Mouse (Mus musculus) embryonic facial prominence, embryonic 14.5 days (tissue): ENCODE data around the gene Tceanc2. TPM values are rescaled to one million over a fixed set of nuclear protein-coding genes. Genes with fewer than 3 reads are reported as not detected.

Experiments used
- ATAC-seq: fragments of 200-750 bp; cut with Nextera tagmentation; 2 replicates; pipeline ENCODE4 v1.8.0; 2017; ENCODE audit warnings: low read depth, moderate number of reproducible peaks, moderate TSS enrichment
- DNase-seq: peaks from one replicate; pipeline ENCODE4 v3.0.0-alpha.2; 2015; ENCODE audit warnings: low spot score
- H3K27ac ChIP-seq: fragments of 300-500 bp; sonication (generic); replicated peaks from 2 replicates; pipeline ENCODE4 v1.5.1; 2014; ENCODE audit warnings: low read depth, mild to moderate bottlenecking, low read length, moderate library complexity
- H3K27me3 ChIP-seq: fragments of 300-500 bp; sonication (generic); replicated peaks from 2 replicates; pipeline ENCODE4 v1.6.1; 2014; ENCODE audit warnings: low read length; ENCODE audit not compliant: control insufficient read depth, insufficient read depth
- H3K36me3 ChIP-seq: fragments of 300-500 bp; sonication (generic); 2 replicates; pipeline ENCODE4 v1.6.1; 2014; ENCODE audit warnings: low read length, mixed read lengths; ENCODE audit not compliant: control insufficient read depth, insufficient read depth
- H3K4me1 ChIP-seq: fragments of 300-500 bp; sonication (generic); 2 replicates; pipeline ENCODE4 v1.6.1; 2014; ENCODE audit warnings: antibody characterized with exemption, low read length; ENCODE audit not compliant: control insufficient read depth, insufficient read depth
- H3K4me2 ChIP-seq: fragments of 300-500 bp; sonication (generic); 2 replicates; pipeline ENCODE4 v1.6.1; 2014; ENCODE audit warnings: low read depth, mild to moderate bottlenecking, low read length, moderate library complexity, mixed read lengths
- H3K4me3 ChIP-seq: fragments of 300-500 bp; sonication (generic); 2 replicates; pipeline ENCODE4 v1.5.1; 2014; ENCODE audit warnings: low read depth, mild to moderate bottlenecking, low read length
- H3K9ac ChIP-seq: fragments of 300-500 bp; sonication (generic); 2 replicates; pipeline ENCODE4 v1.6.1; 2014; ENCODE audit warnings: low read depth, mild to moderate bottlenecking, low read length, moderate library complexity, mixed read lengths
- H3K9me3 ChIP-seq: fragments of 300-500 bp; sonication (generic); 2 replicates; pipeline ENCODE4 v1.6.1; 2016; ENCODE audit warnings: low read length; ENCODE audit not compliant: control insufficient read depth
- WGBS: fragments of 180-500 bp; shearing (Covaris S2); extraction: QIAGEN DNeasy Blood & Tissue Kit; methylation state at CpG from one replicate; pipeline ENCODE4 v1.1.7; 2014; 5-methylcytosine and 5-hydroxymethylcytosine counted together
- polyA plus RNA-seq: library from polyadenylated mRNA; unstranded; fragments of >200 nt; fragmentation: Nextera tagmentation; extraction: Ambion mirVana; gene quantifications from 2 replicates; pipeline ENCODE4 v1.2.1, GENCODE M21; 2014

The Tceanc2 gene
- polyA plus RNA-seq = 36.8 and 41.4 TPM in 2 replicates

- peak; percentile 2; the same call in 1 of the 2 replicates for ATAC-seq
- Histone ChIP-seq H3K4me2 (peak within 1 kb of the TSS; percentile 57), H3K36me3 (peaks cover 20% of the 10 kb centered on the region; the same call in 1 of the 2 replicates), H3K4me3 (peak within 1 kb of the TSS; percentile 97), H3K9me3 (no peaks in the 10 kb centered on the region), H3K4me1 (peaks cover 37% of the 10 kb centered on the region), H3K27ac (peak within 1 kb of the TSS; percentile 91), H3K9ac (peak within 1 kb of the TSS; percentile 93), H3K27me3 (no peaks in the 10 kb centered on the region)
- WGBS = under 1% methylated on average over 44 of the region's 47 CpGs
- peak; percentile 74 for DNase-seq
These were observed at the start of gene Tceanc2 for GRCm38 (mm10) chr4:107178830-107179490. Gene Tceanc2 (minus strand): TSS chr4:107179116.

GRCm38 (mm10) chr4:107226313-107226712, 47.4 kb upstream of the Tceanc2 start:
- no peak overlapping the region for H3K4me3 ChIP-seq
- no peak for ATAC-seq
- H3K36me3 ChIP-seq = peaks cover 12% of the 10 kb centered on the region; the same call in 1 of the 2 replicates
- H3K9ac ChIP-seq = no peak overlapping the region
- 58% methylated on average over 2 of the region's 2 CpGs for WGBS
- no peak overlapping the region for H3K4me2 ChIP-seq
- no peak for DNase-seq
- no peaks in the 10 kb centered on the region for H3K4me1 ChIP-seq
- H3K9me3 ChIP-seq = no peaks in the 10 kb centered on the region
- H3K27me3 ChIP-seq = no peaks in the 10 kb centered on the region
- no peak overlapping the region for H3K27ac ChIP-seq

- ATAC-seq = peak; percentile 44; the same call in 1 of the 2 replicates
These were observed 44.6 kb upstream of the Tceanc2 start for GRCm38 (mm10) chr4:107223225-107224204.

GRCm38 (mm10) chr4:107221524-107221923, 42.6 kb upstream of the Tceanc2 start:
- Histone ChIP-seq H3K27ac (no peak overlapping the region), H3K4me1 (no peaks in the 10 kb centered on the region), H3K27me3 (no peaks in the 10 kb centered on the region), H3K9me3 (no peaks in the 10 kb centered on the region), H3K9ac (no peak overlapping the region), H3K4me3 (no peak overlapping the region), H3K36me3 (no peaks in the 10 kb centered on the region), H3K4me2 (no peak overlapping the region)
- 87% methylated on average over 5 of the region's 5 CpGs for WGBS
- DNase-seq = no peak
- no peak for ATAC-seq

More at GRCm38 (mm10) chr4:107223225-107224204, 44.6 kb upstream of the Tceanc2 start:
- no peaks in the 10 kb centered on the region for H3K4me1 ChIP-seq
- no peaks in the 10 kb centered on the region for H3K9me3 ChIP-seq
- peak; percentile 29 for DNase-seq
- H3K27ac ChIP-seq = no peak overlapping the region
- H3K36me3 ChIP-seq = no peaks in the 10 kb centered on the region
- 73% methylated on average over 11 of the region's 11 CpGs for WGBS
- no peak overlapping the region for H3K9ac ChIP-seq
- H3K4me3 ChIP-seq = no peak overlapping the region
- no peak overlapping the region for H3K4me2 ChIP-seq
- no peaks in the 10 kb centered on the region for H3K27me3 ChIP-seq

GRCm38 (mm10) chr4:107217574-107217973, 38.7 kb upstream of the Tceanc2 start:
- no peak overlapping the region for H3K27ac ChIP-seq
- DNase-seq = no peak
- no peaks in the 10 kb centered on the region for H3K27me3 ChIP-seq
- H3K36me3 ChIP-seq = no peaks in the 10 kb centered on the region
- H3K4me2 ChIP-seq = no peak overlapping the region
- H3K9ac ChIP-seq = no peak overlapping the region
- no peak overlapping the region for H3K4me3 ChIP-seq
- WGBS = 80% methylated on average over 9 of the region's 9 CpGs
- no peaks in the 10 kb centered on the region for H3K9me3 ChIP-seq
- H3K4me1 ChIP-seq = no peaks in the 10 kb centered on the region
- no peak for ATAC-seq

- Histone ChIP-seq H3K27ac (no peak overlapping the region), H3K4me3 (no peak overlapping the region), H3K9me3 (no peaks in the 10 kb centered on the region), H3K27me3 (no peaks in the 10 kb centered on the region), H3K4me1 (no peaks in the 10 kb centered on the region), H3K9ac (no peak overlapping the region), H3K4me2 (no peak overlapping the region), H3K36me3 (no peaks in the 10 kb centered on the region)
- ATAC-seq (no peak), DNase-seq (no peak)
- 69% methylated on average over 11 of the region's 12 CpGs for WGBS
These were observed 34.5 kb upstream of the Tceanc2 start for GRCm38 (mm10) chr4:107213279-107214011.

- WGBS = 85% methylated on average over 5 of the region's 5 CpGs
- DNase-seq = no peak
These were observed 33.0 kb upstream of the Tceanc2 start for GRCm38 (mm10) chr4:107211936-107212335.

GRCm38 (mm10) chr4:107211465-107211864, 32.5 kb upstream of the Tceanc2 start:
- H3K27ac ChIP-seq = no peak overlapping the region
- no peaks in the 10 kb centered on the region for H3K4me1 ChIP-seq
- no peaks in the 10 kb centered on the region for H3K27me3 ChIP-seq
- H3K9me3 ChIP-seq = no peaks in the 10 kb centered on the region
- H3K4me3 ChIP-seq = no peak overlapping the region
- 0 out of 2 replicates have a peak, but pooled peaks cover 10% of the 10 kb centered on the region for H3K36me3 ChIP-seq
- H3K4me2 ChIP-seq = no peak overlapping the region
- ATAC-seq (no peak), DNase-seq (no peak)
- WGBS = 88% methylated on average over 4 of the region's 4 CpGs
- H3K9ac ChIP-seq = no peak overlapping the region

More at GRCm38 (mm10) chr4:107211936-107212335, 33.0 kb upstream of the Tceanc2 start:
- no peaks in the 10 kb centered on the region for H3K4me1 ChIP-seq
- H3K27me3 ChIP-seq = no peaks in the 10 kb centered on the region
- 0 out of 2 replicates have a peak, but pooled peaks cover 8% of the 10 kb centered on the region for H3K36me3 ChIP-seq
- no peaks in the 10 kb centered on the region for H3K9me3 ChIP-seq
- H3K4me3 ChIP-seq = no peak overlapping the region
- H3K9ac ChIP-seq = no peak overlapping the region
- H3K4me2 ChIP-seq = no peak overlapping the region
- H3K27ac ChIP-seq = no peak overlapping the region
- no peak for ATAC-seq
